Mouse (Mus musculus) embryonic facial prominence, embryonic 11.5 days (tissue): ENCODE data around the gene Agbl1. TPM values are rescaled to one million over a fixed set of nuclear protein-coding genes. Genes with fewer than 3 reads are reported as not detected.
A peak's percentile ranks its signal among the peaks of the same experiment; 100 is the strongest.

Experiments used
- ATAC-seq: fragments of 200-750 bp; cut with Nextera tagmentation; replicated peaks from 2 replicates; pipeline ENCODE4 v1.8.0; 2017; ENCODE audit warnings: low read depth; ENCODE audit not compliant: insufficient number of reproducible peaks, low FRiP score, low TSS enrichment
- DNase-seq: peaks from one replicate; pipeline ENCODE4 v3.0.0-alpha.2; 2015; ENCODE audit warnings: low spot score
- H3K27ac ChIP-seq: fragments of 300-500 bp; sonication (generic); replicated peaks from 2 replicates; pipeline ENCODE4 v1.5.1; 2014; ENCODE audit warnings: mild to moderate bottlenecking, low read depth, low read length, control low read depth
- H3K27me3 ChIP-seq: fragments of 300-500 bp; sonication (generic); 2 replicates; pipeline ENCODE4 v1.6.1; 2014; ENCODE audit warnings: mild to moderate bottlenecking, low read length, moderate library complexity, mixed read lengths; ENCODE audit not compliant: control insufficient read depth, insufficient read depth
- H3K36me3 ChIP-seq: fragments of 300-500 bp; sonication (generic); replicated peaks from 2 replicates; pipeline ENCODE4 v1.6.1; 2014; ENCODE audit warnings: low read depth, mild to moderate bottlenecking, low read length, moderate library complexity, mixed read lengths; ENCODE audit not compliant: control insufficient read depth, insufficient read depth
- H3K4me1 ChIP-seq: fragments of 300-500 bp; sonication (generic); 2 replicates; pipeline ENCODE4 v1.6.1; 2014; ENCODE audit warnings: low read length, mixed read lengths; ENCODE audit not compliant: control insufficient read depth, insufficient read depth
- H3K4me2 ChIP-seq: fragments of 300-500 bp; sonication (generic); 2 replicates; pipeline ENCODE4 v1.6.1; 2014; ENCODE audit warnings: low read depth, mild to moderate bottlenecking, control low read depth, low read length, moderate library complexity
- H3K4me3 ChIP-seq: fragments of 300-500 bp; sonication (generic); 2 replicates; pipeline ENCODE4 v1.5.1; 2014; ENCODE audit warnings: low read depth, low read length, control low read depth
- H3K9ac ChIP-seq: fragments of 300-500 bp; sonication (generic); replicated peaks from 2 replicates; pipeline ENCODE4 v1.6.1; 2014; ENCODE audit warnings: mild to moderate bottlenecking, control low read depth, low read length
- H3K9me3 ChIP-seq: fragments of 300-500 bp; sonication (generic); replicated peaks from 2 replicates; pipeline ENCODE4 v1.6.1; 2016; ENCODE audit warnings: mild to moderate bottlenecking, low read length, inconsistent platforms, mixed read lengths; ENCODE audit not compliant: control insufficient read depth
- WGBS: fragments of 180-500 bp; shearing (Covaris S2); extraction: QIAGEN DNeasy Blood & Tissue Kit; methylation state at CpG from one replicate; pipeline ENCODE4 v1.1.7; 2014; 5-methylcytosine and 5-hydroxymethylcytosine counted together
- polyA plus RNA-seq: library from polyadenylated mRNA; unstranded; fragments of >200 nt; fragmentation: Nextera tagmentation; extraction: Ambion mirVana; gene quantifications from 2 replicates; pipeline ENCODE4 v1.2.1, GENCODE M21; 2014

Gene Agbl1
- polyA plus RNA-seq, 1 experiment from 2014 or later, result not detected

GRCm38 (mm10) chr7:76438988-76439387 lies 209.3 kb downstream of the Agbl1 start:
- H3K4me2 ChIP-seq, result no peak overlapping the region
- no peak overlapping the region for H3K4me3 ChIP-seq
- no peaks in the 10 kb centered on the region for H3K36me3 ChIP-seq
- no peaks in the 10 kb centered on the region for H3K4me1 ChIP-seq
- H3K9ac ChIP-seq, result no peak overlapping the region
- ATAC-seq (no peak), DNase-seq (no peak)
- no peaks in the 10 kb centered on the region for H3K9me3 ChIP-seq
- no peak overlapping the region for H3K27ac ChIP-seq
- no peaks in the 10 kb centered on the region for H3K27me3 ChIP-seq
- 67% methylated on average over 4 of the region's 4 CpGs for WGBS

GRCm38 (mm10) chr7:76462361-76463001 lies 232.8 kb downstream of the Agbl1 start:
- no peaks in the 10 kb centered on the region for H3K9me3 ChIP-seq
- ATAC-seq (no peak), DNase-seq (no peak)
- H3K36me3 ChIP-seq, result no peaks in the 10 kb centered on the region
- H3K4me3 ChIP-seq, result no peak overlapping the region
- no peaks in the 10 kb centered on the region for H3K4me1 ChIP-seq
- WGBS, result 53% methylated on average over 5 of the region's 5 CpGs
- H3K27me3 ChIP-seq, result no peaks in the 10 kb centered on the region
- no peak overlapping the region for H3K4me2 ChIP-seq
- no peak overlapping the region for H3K9ac ChIP-seq
- no peak overlapping the region for H3K27ac ChIP-seq

- Histone ChIP-seq H3K27ac (no peak overlapping the region), H3K9ac (no peak overlapping the region), H3K27me3 (no peaks in the 10 kb centered on the region), H3K4me1 (no peaks in the 10 kb centered on the region), H3K4me2 (no peak overlapping the region), H3K36me3 (no peaks in the 10 kb centered on the region), H3K4me3 (no peak overlapping the region), H3K9me3 (no peaks in the 10 kb centered on the region)
- no peak for DNase-seq
- ATAC-seq, result no peak
- WGBS, result 77% methylated on average over 2 of the region's 2 CpGs
These were observed 236.7 kb downstream of the Agbl1 start for GRCm38 (mm10) chr7:76466427-76466826.

- H3K9me3 ChIP-seq, result no peaks in the 10 kb centered on the region
- H3K4me3 ChIP-seq, result no peak overlapping the region
- no peaks in the 10 kb centered on the region for H3K4me1 ChIP-seq
- no peak overlapping the region for H3K4me2 ChIP-seq
- no peak for DNase-seq
- no peaks in the 10 kb centered on the region for H3K27me3 ChIP-seq
- H3K36me3 ChIP-seq, result no peaks in the 10 kb centered on the region
- WGBS, result 43% methylated on average over 6 of the region's 6 CpGs
- H3K9ac ChIP-seq, result no peak overlapping the region
- no peak overlapping the region for H3K27ac ChIP-seq
- no peak for ATAC-seq
These were observed 244.5 kb downstream of the Agbl1 start for GRCm38 (mm10) chr7:76474233-76474632.

- DNase-seq, result no peak
- no peaks in the 10 kb centered on the region for H3K4me1 ChIP-seq
- WGBS, result 83% methylated on average over 2 of the region's 2 CpGs
- no peaks in the 10 kb centered on the region for H3K27me3 ChIP-seq
- no peak overlapping the region for H3K4me3 ChIP-seq
- H3K36me3 ChIP-seq, result no peaks in the 10 kb centered on the region
- H3K9me3 ChIP-seq, result no peaks in the 10 kb centered on the region
- H3K27ac ChIP-seq, result no peak overlapping the region
- no peak overlapping the region for H3K9ac ChIP-seq
- ATAC-seq, result no peak
- H3K4me2 ChIP-seq, result no peak overlapping the region
These were observed 255.9 kb downstream of the Agbl1 start for GRCm38 (mm10) chr7:76485546-76485945.

GRCm38 (mm10) chr7:76487519-76487918 lies 257.8 kb downstream of the Agbl1 start:
- Histone ChIP-seq H3K9ac (no peak overlapping the region), H3K36me3 (no peaks in the 10 kb centered on the region), H3K4me3 (no peak overlapping the region), H3K4me2 (no peak overlapping the region), H3K4me1 (no peaks in the 10 kb centered on the region), H3K9me3 (no peaks in the 10 kb centered on the region), H3K27me3 (no peaks in the 10 kb centered on the region), H3K27ac (no peak overlapping the region)
- DNase-seq (no peak), ATAC-seq (no peak)
- WGBS, result 77% methylated on average over 5 of the region's 5 CpGs

- no peak overlapping the region for H3K4me2 ChIP-seq
- 44% methylated on average over 3 of the region's 3 CpGs for WGBS
- H3K9ac ChIP-seq, result no peak overlapping the region
- ATAC-seq (no peak), DNase-seq (peak; percentile 61)
- no peak overlapping the region for H3K27ac ChIP-seq
- no peaks in the 10 kb centered on the region for H3K4me1 ChIP-seq
- no peaks in the 10 kb centered on the region for H3K9me3 ChIP-seq
- H3K4me3 ChIP-seq, result no peak overlapping the region
- no peaks in the 10 kb centered on the region for H3K36me3 ChIP-seq
- H3K27me3 ChIP-seq, result no peaks in the 10 kb centered on the region
These were observed 294.6 kb downstream of the Agbl1 start for GRCm38 (mm10) chr7:76524291-76524690.

GRCm38 (mm10) chr7:76546456-76546855 lies 316.8 kb downstream of the Agbl1 start:
- no peaks in the 10 kb centered on the region for H3K27me3 ChIP-seq
- no peak overlapping the region for H3K4me3 ChIP-seq
- WGBS, result 62% methylated on average over 2 of the region's 2 CpGs
- H3K27ac ChIP-seq, result no peak overlapping the region
- no peak overlapping the region for H3K9ac ChIP-seq
- no peaks in the 10 kb centered on the region for H3K4me1 ChIP-seq
- no peaks in the 10 kb centered on the region for H3K36me3 ChIP-seq
- no peak overlapping the region for H3K4me2 ChIP-seq
- H3K9me3 ChIP-seq, result no peaks in the 10 kb centered on the region
- no peak for ATAC-seq
- no peak for DNase-seq
